Comparison of ENCODE assay signal across 23 mouse cellular contexts in genomic region chr17:11397678-11398077, GRCm38 (mm10).
"Had no signal": no experiment of that assay in that cellular context is flagged by ENCODE, and none has a peak within 500 bp of the region (broad histone marks: within the 10 kb centered on the region; RNA-seq: fewer than 3 reads in every experiment).

No protein-coding gene starts in this region.

- H3K9ac ChIP-seq: limb, embryonic 13.5 days; liver, embryonic 12.5 days; liver, embryonic 15.5 days; lung, embryonic 15.5 days; midbrain, embryonic 13.5 days; neural tube, embryonic 12.5 days; neural tube, embryonic 15.5 days had no signal

- H3K27me3 ChIP-seq: limb, embryonic 13.5 days; liver, embryonic 12.5 days; liver, embryonic 15.5 days; lung, embryonic 15.5 days; midbrain, embryonic 13.5 days; neural tube, embryonic 12.5 days; neural tube, embryonic 15.5 days had no signal

- H3K4me3 ChIP-seq: layer of hippocampus, adult 2 months; limb, embryonic 10.5 days; limb, embryonic 13.5 days; liver, embryonic 12.5 days; liver, embryonic 15.5 days; lung, embryonic 15.5 days; midbrain, embryonic 13.5 days; neural tube, embryonic 12.5 days; neural tube, embryonic 15.5 days had no signal

- H3K4me1 ChIP-seq: limb, embryonic 10.5 days; limb, embryonic 13.5 days; liver, embryonic 12.5 days; liver, embryonic 15.5 days; lung, embryonic 15.5 days; neural tube, embryonic 12.5 days; neural tube, embryonic 15.5 days had no signal

- DNase-seq: kidney, adult 18-20 months; kidney, postnatal 25 days; layer of hippocampus, adult 9-11 months; liver; lung, adult 18-20 months; lung, postnatal 10 days; lung, postnatal 36 days; right cerebral cortex, postnatal 25 days; spleen, adult 18-20 months; thymus, adult 2 months; thymus, postnatal 14 days; thymus, postnatal 4 days had no signal

- H3K4me2 ChIP-seq: limb, embryonic 13.5 days; liver, embryonic 12.5 days; liver, embryonic 15.5 days; lung, embryonic 15.5 days; midbrain, embryonic 13.5 days; neural tube, embryonic 12.5 days; neural tube, embryonic 15.5 days had no signal

- H3K27ac ChIP-seq: kidney, postnatal 0 days; layer of hippocampus, adult 2 months; limb, embryonic 10.5 days; limb, embryonic 13.5 days; liver, embryonic 12.5 days; liver, embryonic 15.5 days; lung, embryonic 15.5 days; midbrain, embryonic 13.5 days; neural tube, embryonic 12.5 days; neural tube, embryonic 15.5 days had no signal

- H3K9me3 ChIP-seq: limb, embryonic 10.5 days; limb, embryonic 13.5 days; liver, embryonic 12.5 days; liver, embryonic 15.5 days; lung, embryonic 15.5 days; midbrain, embryonic 13.5 days; neural tube, embryonic 12.5 days; neural tube, embryonic 15.5 days had no signal

- ATAC-seq: intestine, embryonic 16.5 days; liver, embryonic 12.5 days; midbrain, embryonic 13.5 days had no signal

- H3K36me3 ChIP-seq: limb, embryonic 10.5 days; limb, embryonic 13.5 days; liver, embryonic 12.5 days; liver, embryonic 15.5 days; lung, embryonic 15.5 days; midbrain, embryonic 13.5 days; neural tube, embryonic 12.5 days; neural tube, embryonic 15.5 days had no signal
